ENCODE assay signal across 11 mouse cellular contexts in genomic region chr6:121143439-121143838, GRCm38 (mm10). TPM values are rescaled to one million over a fixed set of nuclear protein-coding genes. Genes with fewer than 3 reads are reported as not detected.
A peak's percentile ranks its signal among the peaks of the same experiment; 100 is the strongest.
DNase-seq lines count a peak whose midpoint lies in the region; ATAC-seq and TF ChIP-seq lines count a peak whose summit lies in the region.
"Had no signal": no experiment of that assay in that cellular context is flagged by ENCODE, and none has a peak within 500 bp of the region (broad histone marks: within the 10 kb centered on the region; RNA-seq: fewer than 3 reads in every experiment).

No protein-coding gene starts in this region.

- no peaks in the 10 kb centered on the region for H3K27me3 ChIP-seq in testis, adult 2 months (ENCODE audit: control insufficient read depth, insufficient read depth, low read length)
- H3K27me3 ChIP-seq in hindbrain, embryonic 16.5 days (replicated peaks; ENCODE audit: control insufficient read depth, insufficient read depth, low read length): no peaks in the 10 kb centered on the region
- H3K27me3 ChIP-seq: forebrain, embryonic 13.5 days; limb, embryonic 12.5 days had no signal

- intact Hi-C loops in gastrocnemius, adult 2 months (cut with DNase I): no loop called here

- no peak overlapping the region for H3K4me2 ChIP-seq in hindbrain, embryonic 16.5 days (ENCODE audit: low read length)
- H3K4me2 ChIP-seq: forebrain, embryonic 13.5 days; limb, embryonic 12.5 days had no signal

- H3K4me1 ChIP-seq in testis, adult 2 months (ENCODE audit: control insufficient read depth, insufficient read depth, low read length): peaks cover 4% of the 10 kb centered on the region
- H3K4me1 ChIP-seq in hindbrain, embryonic 16.5 days (ENCODE audit: control insufficient read depth, insufficient read depth, low read depth, low read length): no peaks in the 10 kb centered on the region; the same call in 1 of the 2 replicates

- no peak overlapping the region for H3K9ac ChIP-seq in hindbrain, embryonic 16.5 days (ENCODE audit: low read depth, low read length)
- H3K9ac ChIP-seq: forebrain, embryonic 13.5 days; limb, embryonic 12.5 days had no signal

- peak; percentile 66 for DNase-seq in gastrocnemius, adult 2 months
- no peak for DNase-seq in gastrocnemius, postnatal 4 days (ENCODE audit: low spot score in 2 of 2)
- DNase-seq in testis, postnatal 14 days (ENCODE audit: low spot score): no peak
- peak; percentile 75 to 91 for DNase-seq in kidney, postnatal 25 days
- DNase-seq in testis, postnatal 10 days (ENCODE audit: low spot score): peak; percentile 55
- DNase-seq in layer of hippocampus, adult 2 months (ENCODE audit: low spot score in 2 of 2): no peak
- DNase-seq: midbrain, embryonic 14.5 days had no signal

- no peak for TF ChIP-seq POLR2A in testis, adult 2 months (IDR thresholded peaks at IDR 0.05; ENCODE audit: control insufficient read depth, low read depth, low read length)

- WGBS in hindbrain, embryonic 16.5 days: 89% methylated on average over 8 of the region's 8 CpGs

- no peak for ATAC-seq in hindbrain, embryonic 16.5 days

- H3K4me3 ChIP-seq in gastrocnemius, adult 2 months: no peak overlapping the region
- H3K4me3 ChIP-seq in testis, adult 2 months (ENCODE audit: control insufficient read depth, low read depth, low read length): no peak overlapping the region
- no peak overlapping the region for H3K4me3 ChIP-seq in hindbrain, embryonic 16.5 days (ENCODE audit: low read length)
- no peak overlapping the region for H3K4me3 ChIP-seq in layer of hippocampus, adult 2 months
- H3K4me3 ChIP-seq: forebrain, embryonic 13.5 days; limb, embryonic 12.5 days had no signal

- peak overlapping the region; percentile 52 for H3K27ac ChIP-seq in gastrocnemius, adult 2 months
- H3K27ac ChIP-seq in testis, adult 2 months (ENCODE audit: control insufficient read depth, insufficient read depth, low read depth, low read length): peak overlapping the region; percentile 73
- no peak overlapping the region for H3K27ac ChIP-seq in hindbrain, embryonic 16.5 days (ENCODE audit: low read depth, low read length)
- no peak overlapping the region for H3K27ac ChIP-seq in layer of hippocampus, adult 2 months
- H3K27ac ChIP-seq: forebrain, embryonic 13.5 days; limb, embryonic 12.5 days had no signal

- TF ChIP-seq CTCF in gastrocnemius, adult 2 months (IDR thresholded peaks at IDR 0.05): no peak
- no peak for TF ChIP-seq CTCF in testis, adult 2 months (IDR thresholded peaks at IDR 0.05; ENCODE audit: control insufficient read depth, insufficient read depth, insufficient replicate concordance, low read depth, low read length)
- no peak for TF ChIP-seq CTCF in layer of hippocampus, adult 2 months (conservative IDR thresholded peaks at IDR 0.05)

- no peaks in the 10 kb centered on the region for H3K36me3 ChIP-seq in testis, adult 2 months (ENCODE audit: control insufficient read depth, insufficient read depth, low read length)
- no peaks in the 10 kb centered on the region for H3K36me3 ChIP-seq in hindbrain, embryonic 16.5 days (ENCODE audit: control insufficient read depth, insufficient read depth, low read length)
- H3K36me3 ChIP-seq: limb, embryonic 12.5 days had no signal

- no peaks in the 10 kb centered on the region for H3K9me3 ChIP-seq in hindbrain, embryonic 16.5 days (ENCODE audit: control insufficient read depth, low read length)
- H3K9me3 ChIP-seq: forebrain, embryonic 13.5 days; limb, embryonic 12.5 days had no signal

RNA-seq across cellular contexts. Expression of gene Mical3, which starts 12.6 kb away (rescaled TPM):
- total RNA-seq in gastrocnemius, adult 2 months (2021): 10 to 100 TPM; 53.3 to 71.9 TPM
- total RNA-seq in gastrocnemius, postnatal 4 days (2021): 100 to 1,000 TPM in 1 of 2 experiments, 10 to 100 TPM in 1; 99.9 to 103 TPM
- 199 and 216 TPM in 2 replicates for polyA plus RNA-seq in testis, adult 2 months (2012; rRNA removed)
- polyA plus RNA-seq in hindbrain, embryonic 16.5 days (2015; fragmentation: Nextera tagmentation; extraction: Ambion mirVana): 31.4 and 32.9 TPM in 2 replicates
- 10 to 100 TPM; 89.5 to 94.6 TPM for total RNA-seq in layer of hippocampus, adult 2 months (2021)

RNA-seq across cellular contexts. Expression of gene Pex26, which starts 40.0 kb away (rescaled TPM):
- 1 to 10 TPM; 3.5 to 3.8 TPM for total RNA-seq in gastrocnemius, adult 2 months (2021)
- 1 to 10 TPM; 5.8 to 6.1 TPM for total RNA-seq in gastrocnemius, postnatal 4 days (2021)
- 6.4 and 8.7 TPM in 2 replicates for polyA plus RNA-seq in testis, adult 2 months (2012; rRNA removed)
- polyA plus RNA-seq in hindbrain, embryonic 16.5 days (2015; fragmentation: Nextera tagmentation; extraction: Ambion mirVana): 13.5 and 15.6 TPM in 2 replicates
- total RNA-seq in layer of hippocampus, adult 2 months (2021): 10 to 100 TPM in 1 of 2 experiments, 1 to 10 TPM in 1; 9.7 to 11.5 TPM

Comparison
In these comparisons a context has a peak if more than half of its experiments do, and no peak if none do; other contexts are left out.
1. DNase-seq: peak in gastrocnemius, adult 2 months (single experiment), kidney, postnatal 25 days (2 of 2) and testis, postnatal 10 days (single experiment); none in gastrocnemius, postnatal 4 days (0 of 2), testis, postnatal 14 days (single experiment) and layer of hippocampus, adult 2 months (0 of 2).
2. H3K27ac ChIP-seq: peak in gastrocnemius, adult 2 months (single experiment) and testis, adult 2 months (single experiment); none in hindbrain, embryonic 16.5 days (single experiment) and layer of hippocampus, adult 2 months (single experiment).